Mouse (Mus musculus) left cerebral cortex, adult 2 months (tissue): ENCODE data around the gene Dpagt1. TPM values are rescaled to one million over a fixed set of nuclear protein-coding genes. Genes with fewer than 3 reads are reported as not detected.
A peak's percentile ranks its signal among the peaks of the same experiment; 100 is the strongest.
"Not testable (repeated sequence)": the region's sequence is repeated elsewhere in the genome, so short reads cannot be mapped to it uniquely, and the experiment has no call there.

Experiments used
- DNase-seq, 2 experiments: peaks; one replicate each; pipeline ENCODE4 v3.0.0; 2021 to 2022; ENCODE audit warnings: low spot score in 2 of 2, mixed read lengths in 1 of 2; ENCODE audit errors: extremely low spot score in 1 of 2
- H3K27ac ChIP-seq: fragments of 200-600 bp; 2 replicates; pipeline ENCODE4 v1.8.1; 2022
- H3K4me3 ChIP-seq: fragments of 200-600 bp; 2 replicates; pipeline ENCODE4 v1.8.1; 2022
- CTCF ChIP-seq: fragments of 200-600 bp; IDR thresholded peaks from 2 replicates; pipeline ENCODE4 v1.8.1; 2022; ENCODE audit warnings: antibody characterized with exemption, mild to moderate bottlenecking, moderate library complexity
- intact Hi-C: fragments of 180-260 bp; cut with DNase I; formaldehyde crosslinking; loops from one replicate; pipeline ENCODE4 v1.15.1; 2025
- long read RNA-seq, 2 experiments: library from polyadenylated mRNA; stranded (forward); transcript quantifications; one replicate each; pipeline ENCODE4 v2.0.0; 2021; ENCODE audit warnings: borderline mapping rate in 2 of 2
- total RNA-seq, 2 experiments: library from RNA; stranded (reverse); gene quantifications; 2 replicates each; pipeline ENCODE4 v1.2.3; 2021

Dpagt1 gene
- total RNA-seq = 10 to 100 TPM; 13.8 to 14.6 TPM
- long read RNA-seq, experiment 1, transcript Dpagt1-201 (9 exons, 2,205 nt) = major isoform, 12 of 16 reads
- long read RNA-seq, experiment 1, partial matches to known transcripts = 3 of 16 reads
- long read RNA-seq, experiment 1, other reads (novel, unspliced or antisense) = 1 of 16 reads
- long read RNA-seq, experiment 2, transcript Dpagt1-201 (9 exons, 2,205 nt) = major isoform, 5 of 18 reads
- long read RNA-seq, experiment 2, partial matches to known transcripts = 3 of 18 reads
- long read RNA-seq, experiment 2, other reads (novel, unspliced or antisense) = 7 of 18 reads

- intact Hi-C loops = loop anchor here (1.0 kb wide), 1 partner anchor 8 kb away; the partner anchor contains the start of gene H2afx
- peak in 1 of 2 experiments; percentile 59 for DNase-seq
- no peak for TF ChIP-seq CTCF
- Histone ChIP-seq H3K27ac (peak within 1 kb of the TSS; percentile 86), H3K4me3 (peak within 1 kb of the TSS; percentile 84)
Observed at GRCm38 (mm10) chr9:44325768-44326370, at the start of gene Dpagt1. Gene Dpagt1 (plus strand): TSS chr9:44326019.

GRCm38 (mm10) chr9:44283183-44283582 lies 42.6 kb upstream of the Dpagt1 start:
- Histone ChIP-seq H3K27ac (no peak overlapping the region), H3K4me3 (no peak overlapping the region)
- intact Hi-C loops = no loop called here
- DNase-seq = no peak
- no peak for TF ChIP-seq CTCF

- intact Hi-C loops = no loop called here
- Histone ChIP-seq H3K4me3 (peak overlapping the region; percentile 11; the same call in 1 of the 2 replicates), H3K27ac (no peak overlapping the region)
- no peak for TF ChIP-seq CTCF
- DNase-seq = no peak
Observed at GRCm38 (mm10) chr9:44286256-44286850, 39.5 kb upstream of the Dpagt1 start.

- no peak for DNase-seq
- Histone ChIP-seq H3K27ac (peak overlapping the region; percentile 88), H3K4me3 (peak overlapping the region; percentile 90)
- no peak for TF ChIP-seq CTCF
- intact Hi-C loops = loop anchor here (1.0 kb wide), 1 partner anchor 53 kb away; the partner anchor contains the start of gene Cbl
Observed at GRCm38 (mm10) chr9:44287003-44287400, 38.8 kb upstream of the Dpagt1 start.

DNA sequence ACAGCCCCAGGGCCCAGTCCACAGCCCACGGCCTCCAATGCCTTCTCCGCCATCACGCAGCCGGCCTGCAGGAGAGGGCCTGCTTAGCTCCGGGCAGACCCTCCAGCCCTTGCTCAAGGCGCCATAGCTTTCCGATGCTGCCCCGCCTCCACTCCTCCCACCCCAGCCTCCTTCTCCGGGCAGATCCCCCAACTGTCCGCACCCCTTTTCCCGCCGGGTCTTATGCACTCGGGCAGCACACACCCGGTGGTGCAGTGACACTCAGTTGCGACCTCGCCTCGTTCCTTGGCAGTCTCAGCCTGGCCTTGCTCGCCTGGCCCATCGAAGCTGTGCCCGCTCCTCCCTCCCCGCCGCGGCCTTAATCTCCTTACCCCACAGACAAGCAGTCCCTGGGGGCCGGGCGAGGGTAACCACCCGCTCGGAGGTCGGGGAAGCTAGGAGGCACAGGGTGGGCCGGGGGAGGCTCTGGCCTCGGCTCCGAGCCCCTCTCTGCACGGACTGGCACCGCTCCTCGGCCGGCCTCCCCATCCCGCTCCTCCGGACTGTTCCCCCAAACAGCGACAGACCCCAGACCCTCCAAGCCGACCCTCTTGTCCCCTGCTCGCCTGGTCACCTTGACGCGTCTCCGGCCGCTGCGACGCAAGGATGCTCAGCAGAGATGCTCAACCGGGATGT lies 38.3 kb upstream of the Dpagt1 start:
- intact Hi-C loops = loop anchor here (1.0 kb wide), 1 partner anchor 53 kb away; the partner anchor contains the start of gene Cbl
- Histone ChIP-seq H3K4me3 (peak overlapping the region; percentile 90), H3K27ac (peak overlapping the region; percentile 88)
- DNase-seq = peak in 1 of 2 experiments; percentile 47
- TF ChIP-seq CTCF = no peak

GRCm38 (mm10) chr9:44288076-44288958 lies 37.5 kb upstream of the Dpagt1 start, which contains the start of gene Abcg4:
Gene Abcg4 (minus strand): TSS chr9:44288615.
- intact Hi-C loops = no loop called here
- peak within 1 kb of the TSS; percentile 88 for H3K27ac ChIP-seq
- H3K4me3 ChIP-seq = peak within 1 kb of the TSS; percentile 90
- DNase-seq = peak; percentile 42 to 55
- no peak for TF ChIP-seq CTCF

- DNase-seq = no peak
- intact Hi-C loops = no loop called here
Observed at GRCm38 (mm10) chr9:44288959-44289291, 36.9 kb upstream of the Dpagt1 start.

DNA sequence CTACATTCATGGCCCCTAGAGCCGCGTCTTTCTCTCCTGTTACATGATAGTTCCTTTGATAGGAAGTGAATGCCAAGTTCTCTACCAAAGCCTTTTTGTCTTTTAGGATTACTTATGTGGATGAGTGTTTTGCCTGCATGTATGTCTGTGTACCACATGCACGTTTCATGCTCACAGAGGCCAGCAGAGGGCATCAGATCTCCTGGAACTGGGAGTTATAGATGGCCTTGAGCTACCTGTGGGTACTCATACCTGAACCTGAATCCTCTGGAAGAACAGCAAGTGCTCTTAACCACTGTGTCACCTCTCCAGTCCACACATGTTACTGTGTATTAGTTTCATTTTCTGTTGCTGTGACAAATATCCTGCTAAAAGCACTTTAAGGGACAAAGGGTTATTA lies 33.3 kb upstream of the Dpagt1 start:
- DNase-seq = no peak
- Histone ChIP-seq H3K27ac (no peak overlapping the region), H3K4me3 (no peak overlapping the region)
- intact Hi-C loops = no loop called here
- TF ChIP-seq CTCF = peak; percentile 52

More at GRCm38 (mm10) chr9:44288959-44289291, 36.9 kb upstream of the Dpagt1 start:
- no peak for TF ChIP-seq CTCF
- H3K4me3 ChIP-seq = peak overlapping the region; percentile 90
- peak overlapping the region; percentile 88 for H3K27ac ChIP-seq

- DNase-seq, H3K4me3 ChIP-seq, H3K27ac ChIP-seq, intact Hi-C loops: not testable (repeated sequence)
Observed at GRCm38 (mm10) chr9:44300001-44300400, 25.8 kb upstream of the Dpagt1 start.

GRCm38 (mm10) chr9:44305466-44306079 lies 20.2 kb upstream of the Dpagt1 start, which contains the start of gene Hinfp:
Gene Hinfp (minus strand): TSS chr9:44305671.
- intact Hi-C loops = no loop called here
- peak within 1 kb of the TSS; percentile 92 for H3K27ac ChIP-seq
- DNase-seq = peak; percentile 97 to 98
- TF ChIP-seq CTCF = no peak
- peak within 1 kb of the TSS; percentile 99 for H3K4me3 ChIP-seq

- intact Hi-C loops = no loop called here
- no peak for TF ChIP-seq CTCF
- no peak overlapping the region for H3K27ac ChIP-seq
- no peak overlapping the region for H3K4me3 ChIP-seq
- no peak for DNase-seq
Observed at GRCm38 (mm10) chr9:44306532-44306931, 19.3 kb upstream of the Dpagt1 start.
